Mouse (Mus musculus): ENCODE results near the gene Ubac2. TPM values are rescaled to one million over a fixed set of nuclear protein-coding genes. Genes with fewer than 3 reads are reported as not detected.
A peak's percentile ranks its signal among the peaks of the same experiment; 100 is the strongest.

Gene Ubac2
- polyA plus RNA-seq, 2 experiments, result 10.1 to 16.4 TPM

- H3K9me3 ChIP-seq (ENCODE audit: control insufficient read depth, low read length), result no peaks in the 10 kb centered on the region
- 68% methylated on average over 4 of the region's 4 CpGs for WGBS (ENCODE audit: insufficient replicate concordance)
- no peak for ATAC-seq (ENCODE audit: insufficient read depth)
Observed at GRCm38 (mm10) chr14:122008261-122008660, 129.8 kb downstream of the Ubac2 start.

GRCm38 (mm10) chr14:122009502-122009901 lies 131.1 kb downstream of the Ubac2 start:
- ATAC-seq (ENCODE audit: insufficient read depth), result 0 out of 2 replicates have a peak, but pooled peaks have one; percentile 17
- DNase-seq (ENCODE audit: low read depth in 3 of 3, low spot score in 3 of 3), result no peak
- H3K27ac ChIP-seq, result no peak overlapping the region

More at GRCm38 (mm10) chr14:122008261-122008660, 129.8 kb downstream of the Ubac2 start:
- Histone ChIP-seq H3K4me1 (replicated peaks; ENCODE audit: control insufficient read depth in 2 of 2, insufficient read depth in 2 of 2, low read length in 1 of 2) (peaks cover 4 to 15% of the 10 kb centered on the region in 2 experiments; a peak in 3 of 4 replicates), H3K27me3 (ENCODE audit: control insufficient read depth, insufficient read depth, low read length) (no peaks in the 10 kb centered on the region), H3K27ac (no peak overlapping the region), H3K36me3 (replicated peaks; ENCODE audit: control insufficient read depth, insufficient read depth, low read depth) (no peaks in the 10 kb centered on the region), H3K4me3 (ENCODE audit: insufficient read depth in 1 of 2, low read depth in 2 of 2, low read length in 2 of 2) (no peak overlapping the region), H3K4me2 (ENCODE audit: low read depth) (no peak overlapping the region), H3K9ac (replicated peaks) (no peak overlapping the region)
- no peak for TF ChIP-seq EP300 (IDR thresholded peaks at IDR 0.05; ENCODE audit: low read depth)
- no peak for TF ChIP-seq CTCF (IDR thresholded peaks at IDR 0.05; ENCODE audit: low read depth)
- no peak for DNase-seq (ENCODE audit: low read depth in 3 of 3, low spot score in 3 of 3)

GRCm38 (mm10) chr14:122010301-122010700 lies 131.9 kb downstream of the Ubac2 start:
- H3K27ac ChIP-seq, result no peak overlapping the region
- H3K36me3 ChIP-seq (replicated peaks; ENCODE audit: control insufficient read depth, insufficient read depth, low read depth), result no peaks in the 10 kb centered on the region
- H3K4me1 ChIP-seq (replicated peaks; ENCODE audit: control insufficient read depth in 2 of 2, insufficient read depth in 2 of 2, low read length in 1 of 2), result peaks cover 4 to 14% of the 10 kb centered on the region in 2 experiments; a peak in 3 of 4 replicates
- H3K4me2 ChIP-seq (ENCODE audit: low read depth), result no peak overlapping the region
- DNase-seq (ENCODE audit: low read depth in 3 of 3, low spot score in 3 of 3) (no peak), ATAC-seq (ENCODE audit: insufficient read depth) (no peak)
- H3K9ac ChIP-seq (replicated peaks), result no peak overlapping the region
- 74% methylated on average over 7 of the region's 7 CpGs for WGBS (ENCODE audit: insufficient replicate concordance)
- no peak overlapping the region for H3K4me3 ChIP-seq (ENCODE audit: insufficient read depth in 1 of 2, low read depth in 2 of 2, low read length in 2 of 2)
- H3K27me3 ChIP-seq (ENCODE audit: control insufficient read depth, insufficient read depth, low read length), result no peaks in the 10 kb centered on the region
- TF ChIP-seq CTCF (IDR thresholded peaks at IDR 0.05; ENCODE audit: low read depth) (no peak), EP300 (IDR thresholded peaks at IDR 0.05; ENCODE audit: low read depth) (no peak)
- H3K9me3 ChIP-seq (ENCODE audit: control insufficient read depth, low read length), result no peaks in the 10 kb centered on the region

More at GRCm38 (mm10) chr14:122009502-122009901, 131.1 kb downstream of the Ubac2 start:
- H3K4me2 ChIP-seq (ENCODE audit: low read depth), result no peak overlapping the region
- H3K9me3 ChIP-seq (ENCODE audit: control insufficient read depth, low read length), result no peaks in the 10 kb centered on the region
- 55% methylated on average over 13 of the region's 13 CpGs for WGBS (ENCODE audit: insufficient replicate concordance)
- no peaks in the 10 kb centered on the region for H3K27me3 ChIP-seq (ENCODE audit: control insufficient read depth, insufficient read depth, low read length)
- H3K4me1 ChIP-seq (replicated peaks; ENCODE audit: control insufficient read depth in 2 of 2, insufficient read depth in 2 of 2, low read length in 1 of 2), result peaks cover 4 to 14% of the 10 kb centered on the region in 2 experiments; a peak in 3 of 4 replicates
- no peak for TF ChIP-seq CTCF (IDR thresholded peaks at IDR 0.05; ENCODE audit: low read depth)
- TF ChIP-seq EP300 (IDR thresholded peaks at IDR 0.05; ENCODE audit: low read depth), result no peak
- H3K36me3 ChIP-seq (replicated peaks; ENCODE audit: control insufficient read depth, insufficient read depth, low read depth), result no peaks in the 10 kb centered on the region
- no peak overlapping the region for H3K9ac ChIP-seq (replicated peaks)
- no peak overlapping the region for H3K4me3 ChIP-seq (ENCODE audit: insufficient read depth in 1 of 2, low read depth in 2 of 2, low read length in 2 of 2)

GRCm38 (mm10) chr14:122011768-122012167 lies 133.3 kb downstream of the Ubac2 start:
- Histone ChIP-seq H3K4me2 (ENCODE audit: low read depth) (no peak overlapping the region), H3K36me3 (replicated peaks; ENCODE audit: control insufficient read depth, insufficient read depth, low read depth) (no peaks in the 10 kb centered on the region), H3K9me3 (ENCODE audit: control insufficient read depth, low read length) (no peaks in the 10 kb centered on the region), H3K27ac (no peak overlapping the region), H3K4me3 (ENCODE audit: insufficient read depth in 1 of 2, low read depth in 2 of 2, low read length in 2 of 2) (no peak overlapping the region), H3K27me3 (ENCODE audit: control insufficient read depth, insufficient read depth, low read length) (no peaks in the 10 kb centered on the region), H3K9ac (replicated peaks) (no peak overlapping the region), H3K4me1 (replicated peaks; ENCODE audit: control insufficient read depth in 2 of 2, insufficient read depth in 2 of 2, low read length in 1 of 2) (peaks cover 4 to 14% of the 10 kb centered on the region in 2 experiments; a peak in 3 of 4 replicates)
- WGBS (ENCODE audit: insufficient replicate concordance), result 77% methylated on average over 8 of the region's 8 CpGs
- DNase-seq (ENCODE audit: low read depth in 3 of 3, low spot score in 3 of 3), result no peak
- no peak for ATAC-seq (ENCODE audit: insufficient read depth)
- TF ChIP-seq CTCF (IDR thresholded peaks at IDR 0.05; ENCODE audit: low read depth), result no peak
- TF ChIP-seq EP300 (IDR thresholded peaks at IDR 0.05; ENCODE audit: low read depth), result no peak

GRCm38 (mm10) chr14:122012193-122012592 lies 133.8 kb downstream of the Ubac2 start:
- H3K4me1 ChIP-seq (replicated peaks; ENCODE audit: control insufficient read depth in 2 of 2, insufficient read depth in 2 of 2, low read length in 1 of 2), result peaks cover 4 to 14% of the 10 kb centered on the region in 2 experiments; a peak in 3 of 4 replicates
- ATAC-seq (ENCODE audit: insufficient read depth) (peak; percentile 44), DNase-seq (ENCODE audit: low read depth in 3 of 3, low spot score in 3 of 3) (no peak)
- 19% methylated on average over 5 of the region's 5 CpGs for WGBS (ENCODE audit: insufficient replicate concordance)
- no peak overlapping the region for H3K9ac ChIP-seq (replicated peaks)
- no peaks in the 10 kb centered on the region for H3K9me3 ChIP-seq (ENCODE audit: control insufficient read depth, low read length)
- no peak overlapping the region for H3K27ac ChIP-seq
- no peaks in the 10 kb centered on the region for H3K36me3 ChIP-seq (replicated peaks; ENCODE audit: control insufficient read depth, insufficient read depth, low read depth)
- TF ChIP-seq EP300 (IDR thresholded peaks at IDR 0.05; ENCODE audit: low read depth) (no peak), CTCF (IDR thresholded peaks at IDR 0.05; ENCODE audit: low read depth) (no peak)
- no peak overlapping the region for H3K4me2 ChIP-seq (ENCODE audit: low read depth)
- H3K4me3 ChIP-seq (ENCODE audit: insufficient read depth in 1 of 2, low read depth in 2 of 2, low read length in 2 of 2), result no peak overlapping the region
- H3K27me3 ChIP-seq (ENCODE audit: control insufficient read depth, insufficient read depth, low read length), result no peaks in the 10 kb centered on the region
